Mouse (Mus musculus) myocyte (in vitro differentiated cells): ENCODE results near the gene Coq5. TPM values are rescaled to one million over a fixed set of nuclear protein-coding genes. Genes with fewer than 3 reads are reported as not detected.

ENCODE experiments used
- H3K27me3 ChIP-seq: one replicate; pipeline ENCODE4 v1.6.1; 2011; ENCODE audit not compliant: control insufficient read depth, insufficient read depth, insufficient read length
- H3K36me3 ChIP-seq: one replicate; pipeline ENCODE4 v1.6.1; 2011; ENCODE audit not compliant: control insufficient read depth, insufficient read depth
- H3K4me2 ChIP-seq: one replicate; pipeline ENCODE4 v1.6.1; 2011; ENCODE audit warnings: low read depth, control low read depth
- H3K4me3 ChIP-seq: one replicate; pipeline ENCODE4 v1.5.1; 2011; ENCODE audit warnings: mild to moderate bottlenecking, control low read depth, moderate library complexity
- H3K79me2 ChIP-seq: one replicate; pipeline ENCODE4 v1.6.1; 2011; ENCODE audit not compliant: control insufficient read depth, insufficient read depth
- H3ac ChIP-seq: one replicate; pipeline ENCODE4 v1.6.1; 2011; ENCODE audit not compliant: control insufficient read depth, insufficient read length
- CEBPB ChIP-seq: IDR thresholded peaks from 2 replicates; pipeline ENCODE4 v1.6.1; 2011; ENCODE audit warnings: mild to moderate bottlenecking, moderate library complexity; ENCODE audit not compliant: poor library complexity, insufficient read depth, severe bottlenecking
- E2F4 ChIP-seq: IDR thresholded peaks from one replicate; pipeline ENCODE4 v1.6.1; 2011; ENCODE audit warnings: mild to moderate bottlenecking, control low read depth, moderate library complexity; ENCODE audit not compliant: insufficient read depth
- MAX ChIP-seq: IDR thresholded peaks from one replicate; pipeline ENCODE4 v1.6.1; 2011; ENCODE audit warnings: low read depth, mild to moderate bottlenecking, control low read depth
- MYOD1 ChIP-seq, 3 experiments: IDR thresholded peaks; one replicate each; pipeline ENCODE4 v1.6.1; 2011; ENCODE audit warnings: control low read depth in 2 of 3, low read depth in 2 of 3, mild to moderate bottlenecking in 2 of 3, moderate library complexity in 1 of 3; ENCODE audit not compliant: insufficient read length in 2 of 3, control insufficient read depth in 1 of 3
- MYOG ChIP-seq, 3 experiments: IDR thresholded peaks; one replicate each; pipeline ENCODE4 v1.6.1; 2011; ENCODE audit warnings: control low read depth in 2 of 3, low read depth in 2 of 3, mild to moderate bottlenecking in 2 of 3; ENCODE audit not compliant: insufficient read length in 2 of 3, control insufficient read depth in 1 of 3, insufficient read depth in 1 of 3
- POLR2A ChIP-seq: IDR thresholded peaks from one replicate; pipeline ENCODE4 v1.6.1; 2011; ENCODE audit warnings: low read depth, mild to moderate bottlenecking, control low read depth, moderate library complexity; ENCODE audit not compliant: insufficient read length
- POLR2AphosphoS2 ChIP-seq: IDR thresholded peaks from one replicate; pipeline ENCODE4 v1.6.1; 2011; ENCODE audit warnings: low read depth, control low read depth; ENCODE audit not compliant: insufficient read length
- REST ChIP-seq: IDR thresholded peaks from one replicate; pipeline ENCODE4 v1.6.1; 2011; ENCODE audit warnings: mild to moderate bottlenecking, control low read depth, moderate library complexity; ENCODE audit not compliant: insufficient read depth, insufficient read length
- SRF ChIP-seq: IDR thresholded peaks from one replicate; pipeline ENCODE4 v1.6.1; 2011; ENCODE audit warnings: low read depth; ENCODE audit not compliant: control insufficient read depth, insufficient read length
- TCF12 ChIP-seq: IDR thresholded peaks from one replicate; pipeline ENCODE4 v1.6.1; 2011; ENCODE audit warnings: mild to moderate bottlenecking, control low read depth; ENCODE audit not compliant: poor library complexity, insufficient read depth, severe bottlenecking
- TCF3 ChIP-seq: IDR thresholded peaks from one replicate; pipeline ENCODE4 v1.6.1; 2011; ENCODE audit warnings: low read depth, control low read depth; ENCODE audit not compliant: insufficient read length
- USF1 ChIP-seq: IDR thresholded peaks from one replicate; pipeline ENCODE4 v1.6.1; 2011; ENCODE audit warnings: low read depth, mild to moderate bottlenecking, control low read depth, moderate library complexity
- polyA plus RNA-seq: library from polyadenylated mRNA; unstranded; fragments of >200 nt; fragmentation: generic; extraction: Trizol; gene quantifications from one replicate; pipeline ENCODE4 v1.2.1, GENCODE M21; 2012; ENCODE audit warnings: missing spikeins

The Coq5 gene
- polyA plus RNA-seq, 1 experiment = 43.7 TPM

DNA sequence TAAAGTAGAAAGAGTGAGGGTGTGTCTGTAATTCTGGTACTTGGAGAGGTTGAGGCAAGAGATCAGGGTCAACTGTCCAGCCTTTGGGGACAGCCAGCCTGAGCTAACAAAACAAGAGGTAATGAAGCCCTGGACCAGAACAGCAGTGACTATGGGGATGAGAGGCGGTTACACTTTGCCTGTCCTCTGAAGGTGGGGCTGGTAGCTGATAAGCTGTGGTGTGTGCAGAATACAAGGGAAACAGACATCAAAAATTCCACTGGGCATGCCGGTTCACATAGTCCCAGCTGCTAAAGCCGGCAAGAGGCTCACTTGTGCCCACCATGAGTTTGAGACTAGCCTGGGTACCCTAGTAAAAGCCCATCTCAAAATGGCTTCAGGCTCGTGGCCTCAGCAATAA is 32.9 kb downstream of the Coq5 start:
- Histone ChIP-seq H3K79me2 (no peaks in the 10 kb centered on the region), H3K4me2 (no peak overlapping the region), H3ac (no peak overlapping the region), H3K4me3 (no peak overlapping the region), H3K36me3 (no peaks in the 10 kb centered on the region), H3K27me3 (peaks cover 15% of the 10 kb centered on the region)
- TF ChIP-seq SRF (no peak), TCF12 (no peak), MYOG (IDR thresholded peaks at IDR 0.05; ENCODE audit: control insufficient read depth in 1 of 3, insufficient read depth in 1 of 3, insufficient read length in 2 of 3, low read depth in 2 of 3) (no peak), E2F4 (no peak), POLR2AphosphoS2 (no peak), REST (no peak), CEBPB (no peak)

DNA sequence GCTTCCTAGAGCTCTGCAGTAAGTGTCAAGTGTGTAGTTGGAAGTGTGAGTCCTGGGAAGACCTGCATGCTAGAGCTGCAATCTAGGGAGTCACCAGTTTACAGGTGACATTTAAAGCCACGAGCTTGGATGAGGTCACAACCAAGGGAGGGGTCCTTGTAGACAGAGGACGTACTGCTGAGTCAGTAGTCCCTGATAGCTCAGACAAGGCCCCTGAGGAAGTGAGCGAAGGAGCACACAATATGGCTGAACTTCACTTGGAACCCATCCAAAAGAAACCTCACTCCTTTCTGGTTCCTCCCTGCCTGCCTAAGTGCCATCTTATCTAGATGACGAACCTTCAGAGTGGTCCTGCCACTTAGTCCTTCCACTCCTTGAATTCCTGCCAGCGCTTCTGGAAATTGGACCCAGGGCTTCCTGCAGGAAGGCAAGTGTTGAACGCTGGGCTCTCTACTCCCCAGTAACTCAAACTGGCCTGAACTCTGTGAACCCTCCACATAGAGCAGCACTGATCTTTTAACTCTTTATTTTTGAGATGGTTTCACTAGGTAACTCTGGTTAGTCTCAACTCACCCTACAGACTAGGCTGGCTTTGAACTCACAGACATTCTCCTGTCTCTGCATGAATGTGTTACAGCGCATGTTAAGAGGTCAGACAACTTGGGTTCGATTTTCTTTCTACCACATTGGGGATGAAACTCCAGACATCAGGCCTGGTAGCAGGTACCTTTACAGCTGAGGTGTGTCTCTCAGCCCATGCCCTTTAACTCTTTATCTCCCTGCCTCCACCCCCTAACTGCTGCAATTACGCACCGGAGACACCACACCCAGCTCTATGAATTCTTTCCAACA is 33.6 kb downstream of the Coq5 start:
- H3K27me3 ChIP-seq = peaks cover 15% of the 10 kb centered on the region
- no peak overlapping the region for H3ac ChIP-seq
- no peak overlapping the region for H3K4me3 ChIP-seq
- no peaks in the 10 kb centered on the region for H3K79me2 ChIP-seq
- H3K4me2 ChIP-seq = no peak overlapping the region
- TF ChIP-seq TCF3 = no peak
- TF ChIP-seq CEBPB = no peak
- TF ChIP-seq USF1 = no peak
- no peak for TF ChIP-seq POLR2AphosphoS2
- no peak for TF ChIP-seq E2F4
- TF ChIP-seq MYOG (IDR thresholded peaks at IDR 0.05; ENCODE audit: control insufficient read depth in 1 of 3, insufficient read depth in 1 of 3, insufficient read length in 2 of 3, low read depth in 2 of 3) = no peak
- TF ChIP-seq POLR2A = no peak
- no peak for TF ChIP-seq MYOD1 (IDR thresholded peaks at IDR 0.05; ENCODE audit: control insufficient read depth in 1 of 3, insufficient read length in 2 of 3, low read depth in 2 of 3)
- TF ChIP-seq MAX = no peak
- TF ChIP-seq SRF = no peak
- no peak for TF ChIP-seq TCF12
- TF ChIP-seq REST = no peak
- no peaks in the 10 kb centered on the region for H3K36me3 ChIP-seq

DNA sequence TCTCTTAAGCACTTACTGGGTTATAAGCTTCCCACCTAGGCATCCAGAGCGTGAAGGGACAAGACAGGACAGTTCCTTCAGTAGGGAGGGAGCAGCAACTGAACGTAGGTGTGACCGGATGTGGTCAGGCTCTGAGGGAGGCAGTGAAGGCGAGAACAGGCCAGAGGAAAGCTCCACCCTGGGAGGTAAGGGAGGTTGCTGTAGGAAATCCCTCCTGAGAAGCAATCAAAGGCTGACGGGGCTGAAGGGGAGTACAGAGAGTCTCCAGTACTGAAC is 34.1 kb downstream of the Coq5 start:
- Histone ChIP-seq H3K4me3 (no peak overlapping the region), H3K36me3 (no peaks in the 10 kb centered on the region), H3K27me3 (peaks cover 11% of the 10 kb centered on the region), H3ac (no peak overlapping the region), H3K79me2 (no peaks in the 10 kb centered on the region), H3K4me2 (no peak overlapping the region)
- TF ChIP-seq POLR2A = no peak
- no peak for TF ChIP-seq POLR2AphosphoS2

DNA sequence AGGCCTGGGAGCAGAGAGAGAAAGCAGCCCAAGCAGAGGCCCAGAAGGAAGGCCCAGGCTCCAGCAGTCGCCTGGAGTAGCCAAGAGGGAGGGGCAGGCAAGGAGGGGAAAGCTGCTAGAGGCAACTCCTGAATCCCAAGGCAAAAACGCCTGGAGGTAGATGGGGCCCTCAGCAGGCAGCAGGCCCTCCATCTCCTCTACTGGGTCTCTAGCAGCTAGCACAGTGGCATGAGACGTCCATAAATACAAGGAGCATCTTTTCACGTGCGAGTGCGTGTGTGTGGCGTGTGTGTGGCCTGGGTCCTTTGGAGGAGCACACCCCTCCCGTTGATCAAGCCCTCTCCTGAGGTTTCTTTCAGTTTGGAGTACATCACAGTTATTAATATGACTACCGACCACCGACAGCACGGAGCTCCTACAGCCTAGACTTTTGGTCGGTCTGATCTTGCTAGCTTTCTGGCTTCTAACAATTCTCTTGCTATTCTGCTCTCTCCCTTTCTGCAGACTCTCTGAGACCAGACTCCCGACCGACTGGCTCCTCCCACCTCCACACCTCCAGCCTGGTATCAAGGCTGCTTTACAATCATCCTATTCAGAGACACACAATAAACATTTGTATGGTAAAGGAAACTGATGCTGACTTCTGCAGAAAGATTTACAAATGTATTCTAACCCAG is 37.6 kb downstream of the Coq5 start:
- H3K27me3 ChIP-seq = no peaks in the 10 kb centered on the region
- H3K4me3 ChIP-seq = no peak overlapping the region
- H3ac ChIP-seq = no peak overlapping the region
- TF ChIP-seq MYOG (IDR thresholded peaks at IDR 0.05; ENCODE audit: control insufficient read depth in 1 of 3, insufficient read depth in 1 of 3, insufficient read length in 2 of 3, low read depth in 2 of 3) (no peak), TCF3 (no peak), CEBPB (no peak), SRF (no peak), MYOD1 (IDR thresholded peaks at IDR 0.05; ENCODE audit: control insufficient read depth in 1 of 3, insufficient read length in 2 of 3, low read depth in 2 of 3) (no peak), REST (no peak), USF1 (no peak)
- H3K4me2 ChIP-seq = peak overlapping the region; percentile 65
- no peaks in the 10 kb centered on the region for H3K36me3 ChIP-seq
- no peaks in the 10 kb centered on the region for H3K79me2 ChIP-seq

DNA sequence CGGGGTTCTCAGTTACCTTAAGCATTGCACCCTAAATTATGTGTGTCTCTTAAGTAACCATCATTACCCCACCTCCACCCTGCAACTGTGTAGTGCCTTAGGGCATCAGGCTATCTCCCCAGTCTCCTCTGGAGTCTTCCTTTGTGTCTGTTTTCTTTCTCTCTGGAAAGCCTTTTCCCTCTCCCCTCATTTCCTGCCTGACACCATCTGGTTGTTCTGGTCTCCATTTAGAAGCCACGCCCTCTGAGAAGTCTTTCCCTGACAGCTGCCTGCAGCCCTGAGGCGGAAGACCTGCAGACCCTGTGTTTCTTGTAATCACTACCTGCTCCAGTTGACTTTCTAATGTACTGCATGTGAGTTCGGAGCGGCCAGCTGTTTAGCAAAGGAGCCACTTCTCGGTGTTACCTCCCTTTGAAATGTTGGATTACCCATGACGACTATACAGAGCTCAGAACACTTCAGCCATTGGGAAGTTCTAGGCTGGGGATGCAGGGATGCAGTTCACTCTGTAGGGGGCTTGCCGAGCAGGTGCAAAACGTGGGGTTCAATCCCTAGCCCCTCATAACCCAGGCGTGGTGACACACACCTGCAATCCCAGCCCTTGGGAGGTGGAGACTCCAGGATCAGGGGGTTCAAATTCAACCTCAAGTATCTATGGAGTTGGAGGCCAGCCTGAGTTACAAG is 38.3 kb downstream of the Coq5 start:
- H3K4me2 ChIP-seq = peak overlapping the region; percentile 65
- H3K27me3 ChIP-seq = no peaks in the 10 kb centered on the region
- no peaks in the 10 kb centered on the region for H3K36me3 ChIP-seq
- no peaks in the 10 kb centered on the region for H3K79me2 ChIP-seq
- no peak overlapping the region for H3ac ChIP-seq
- TF ChIP-seq MYOG (IDR thresholded peaks at IDR 0.05; ENCODE audit: control insufficient read depth in 1 of 3, insufficient read depth in 1 of 3, insufficient read length in 2 of 3, low read depth in 2 of 3) (peak in 1 of 3 experiments; percentile 36), MYOD1 (IDR thresholded peaks at IDR 0.05; ENCODE audit: control insufficient read depth in 1 of 3, insufficient read length in 2 of 3, low read depth in 2 of 3) (peak in 1 of 3 experiments; percentile 38), TCF12 (no peak)
- no peak overlapping the region for H3K4me3 ChIP-seq
